Mouse (Mus musculus) kidney, embryonic 16.5 days (tissue): ENCODE measurements at regions not wholly inside any gene's neighbourhood (a gene's known extent, or its start where the extent isn't known, plus 50 kb on each side); places are given as distances from the start of the nearest gene placed in this dataset.
"Not testable (repeated sequence)": the region's sequence is repeated elsewhere in the genome, so short reads cannot be mapped to it uniquely, and the experiment has no call there.

Source experiments
- ATAC-seq: fragments of 200-750 bp; cut with Nextera tagmentation; 2 replicates; pipeline ENCODE4 v1.8.0; 2017; ENCODE audit warnings: moderate TSS enrichment; ENCODE audit not compliant: low FRiP score, low TSS enrichment
- H3K27ac ChIP-seq: fragments of 300-500 bp; sonication (generic); 2 replicates; pipeline ENCODE4 v1.5.1; 2014; ENCODE audit warnings: low read length
- H3K27me3 ChIP-seq: fragments of 300-500 bp; sonication (generic); 2 replicates; pipeline ENCODE4 v1.6.1; 2014; ENCODE audit warnings: low read length, control low read depth, mixed read lengths; ENCODE audit not compliant: insufficient read depth
- H3K36me3 ChIP-seq: fragments of 300-500 bp; sonication (generic); 2 replicates; pipeline ENCODE4 v1.6.1; 2014; ENCODE audit warnings: low read length, control low read depth, mixed read lengths; ENCODE audit not compliant: insufficient read depth
- H3K4me1 ChIP-seq: fragments of 300-500 bp; sonication (generic); 2 replicates; pipeline ENCODE4 v1.6.1; 2014; ENCODE audit warnings: low read length, control low read depth, mixed read lengths; ENCODE audit not compliant: insufficient read depth
- H3K4me2 ChIP-seq: fragments of 300-500 bp; sonication (generic); replicated peaks from 2 replicates; pipeline ENCODE4 v1.6.1; 2014; ENCODE audit warnings: low read depth, low read length
- H3K4me3 ChIP-seq: fragments of 300-500 bp; sonication (generic); 2 replicates; pipeline ENCODE4 v1.5.1; 2014; ENCODE audit warnings: mild to moderate bottlenecking, low read length
- H3K9ac ChIP-seq: fragments of 300-500 bp; sonication (generic); replicated peaks from 2 replicates; pipeline ENCODE4 v1.6.1; 2014; ENCODE audit warnings: low read length
- H3K9me3 ChIP-seq: fragments of 300-500 bp; sonication (generic); 2 replicates; pipeline ENCODE4 v1.6.1; 2016; ENCODE audit warnings: low read length, control low read depth
- WGBS: fragments of 180-500 bp; shearing (Covaris S2); extraction: QIAGEN DNeasy Blood & Tissue Kit; methylation state at CpG from one replicate; pipeline ENCODE4 v1.1.7; 2014; 5-methylcytosine and 5-hydroxymethylcytosine counted together

- Histone ChIP-seq H3K4me3 (no peak overlapping the region), H3K4me2 (no peak overlapping the region), H3K36me3 (no peaks in the 10 kb centered on the region), H3K27me3 (no peaks in the 10 kb centered on the region), H3K27ac (no peak overlapping the region), H3K9me3 (no peaks in the 10 kb centered on the region), H3K9ac (no peak overlapping the region), H3K4me1 (no peaks in the 10 kb centered on the region)
- ATAC-seq = no peak
- 78% methylated on average over 3 of the region's 3 CpGs for WGBS
These were observed 209.4 kb upstream of the Zfp770 start for GRCm38 (mm10) chr2:114410717-114411116.

GRCm38 (mm10) chr2:114409542-114409941 is 208.3 kb upstream of the Zfp770 start:
- Histone ChIP-seq H3K36me3 (no peaks in the 10 kb centered on the region), H3K4me2 (no peak overlapping the region), H3K27me3 (no peaks in the 10 kb centered on the region), H3K9me3 (no peaks in the 10 kb centered on the region), H3K9ac (no peak overlapping the region), H3K27ac (no peak overlapping the region), H3K4me1 (no peaks in the 10 kb centered on the region), H3K4me3 (no peak overlapping the region)
- no peak for ATAC-seq

- WGBS = 42% methylated on average over 5 of the region's 5 CpGs
- no peak for ATAC-seq
These were observed 206.1 kb upstream of the Zfp770 start for GRCm38 (mm10) chr2:114407408-114407807.

GRCm38 (mm10) chr2:114384566-114384965 is 183.3 kb upstream of the Zfp770 start:
- Histone ChIP-seq H3K9ac (no peak overlapping the region), H3K36me3 (no peaks in the 10 kb centered on the region), H3K27me3 (no peaks in the 10 kb centered on the region), H3K4me1 (no peaks in the 10 kb centered on the region; the same call in 1 of the 2 replicates), H3K9me3 (no peaks in the 10 kb centered on the region), H3K4me3 (no peak overlapping the region), H3K27ac (no peak overlapping the region), H3K4me2 (no peak overlapping the region)
- no peak for ATAC-seq
- WGBS = 19% methylated on average over 3 of the region's 3 CpGs

More at GRCm38 (mm10) chr2:114407408-114407807, 206.1 kb upstream of the Zfp770 start:
- H3K4me2 ChIP-seq = no peak overlapping the region
- H3K36me3 ChIP-seq = no peaks in the 10 kb centered on the region
- H3K27me3 ChIP-seq = no peaks in the 10 kb centered on the region
- no peak overlapping the region for H3K4me3 ChIP-seq
- no peaks in the 10 kb centered on the region for H3K9me3 ChIP-seq
- no peak overlapping the region for H3K9ac ChIP-seq
- no peaks in the 10 kb centered on the region for H3K4me1 ChIP-seq
- H3K27ac ChIP-seq = no peak overlapping the region

GRCm38 (mm10) chr2:114378844-114379533 is 177.7 kb upstream of the Zfp770 start:
- Histone ChIP-seq H3K27me3 (no peaks in the 10 kb centered on the region), H3K4me1 (no peaks in the 10 kb centered on the region), H3K9me3 (no peaks in the 10 kb centered on the region), H3K27ac (no peak overlapping the region), H3K4me2 (no peak overlapping the region), H3K36me3 (no peaks in the 10 kb centered on the region), H3K9ac (no peak overlapping the region), H3K4me3 (no peak overlapping the region)
- 81% methylated on average over 1 of the region's 1 CpGs for WGBS
- no peak for ATAC-seq

GRCm38 (mm10) chr2:114373476-114373875 is 172.2 kb upstream of the Zfp770 start:
- Histone ChIP-seq H3K36me3 (no peaks in the 10 kb centered on the region), H3K9me3 (no peaks in the 10 kb centered on the region), H3K4me3 (no peak overlapping the region), H3K9ac (no peak overlapping the region), H3K4me1 (no peaks in the 10 kb centered on the region), H3K27me3 (no peaks in the 10 kb centered on the region), H3K4me2 (no peak overlapping the region), H3K27ac (no peak overlapping the region)
- WGBS = 65% methylated on average over 7 of the region's 7 CpGs
- no peak for ATAC-seq

- H3K27ac ChIP-seq, H3K9me3 ChIP-seq, ATAC-seq, H3K36me3 ChIP-seq, H3K27me3 ChIP-seq, H3K4me2 ChIP-seq, H3K9ac ChIP-seq, H3K4me1 ChIP-seq, H3K4me3 ChIP-seq: not testable (repeated sequence)
- 74% methylated on average over 11 of the region's 11 CpGs for WGBS
These were observed 152.6 kb upstream of the Zfp770 start for GRCm38 (mm10) chr2:114353876-114354275.

GRCm38 (mm10) chr2:114340578-114341293 is 139.5 kb upstream of the Zfp770 start:
- H3K36me3 ChIP-seq = no peaks in the 10 kb centered on the region
- H3K4me3 ChIP-seq = no peak overlapping the region
- WGBS = 87% methylated on average over 9 of the region's 9 CpGs
- no peak overlapping the region for H3K4me2 ChIP-seq
- no peak overlapping the region for H3K9ac ChIP-seq
- H3K9me3 ChIP-seq = no peaks in the 10 kb centered on the region
- H3K4me1 ChIP-seq = no peaks in the 10 kb centered on the region
- H3K27me3 ChIP-seq = no peaks in the 10 kb centered on the region
- H3K27ac ChIP-seq = no peak overlapping the region
- no peak for ATAC-seq

GRCm38 (mm10) chr2:114301746-114302145 is 100.5 kb upstream of the Zfp770 start:
- H3K4me3 ChIP-seq = no peak overlapping the region
- H3K4me2 ChIP-seq = no peak overlapping the region
- no peaks in the 10 kb centered on the region for H3K9me3 ChIP-seq
- WGBS = 54% methylated on average over 3 of the region's 3 CpGs
- no peak overlapping the region for H3K9ac ChIP-seq
- H3K27me3 ChIP-seq = no peaks in the 10 kb centered on the region
- no peaks in the 10 kb centered on the region for H3K36me3 ChIP-seq
- H3K27ac ChIP-seq = no peak overlapping the region
- peaks cover 3% of the 10 kb centered on the region; the same call in 1 of the 2 replicates for H3K4me1 ChIP-seq
- ATAC-seq = no peak

- ATAC-seq = no peak
- Histone ChIP-seq H3K27me3 (no peaks in the 10 kb centered on the region), H3K4me2 (no peak overlapping the region), H3K27ac (no peak overlapping the region), H3K9me3 (no peaks in the 10 kb centered on the region), H3K9ac (no peak overlapping the region), H3K4me1 (no peaks in the 10 kb centered on the region), H3K4me3 (no peak overlapping the region), H3K36me3 (no peaks in the 10 kb centered on the region)
- 31% methylated on average over 1 of the region's 1 CpGs for WGBS
These were observed 93.8 kb upstream of the Zfp770 start for GRCm38 (mm10) chr2:114295110-114295509.
